Mouse (Mus musculus) macrophage (primary cell): ENCODE results near the gene Padi2. TPM values are rescaled to one million over a fixed set of nuclear protein-coding genes. Genes with fewer than 3 reads are reported as not detected.
A peak's percentile ranks its signal among the peaks of the same experiment; 100 is the strongest.

ENCODE experiments used
- H3K27ac ChIP-seq: fragments of 350-480 bp; formaldehyde crosslinking; 2 replicates; pipeline ENCODE4 v1.9.0; 2021
- H3K36me3 ChIP-seq: fragments of 350-480 bp; formaldehyde crosslinking; 2 replicates; pipeline ENCODE4 v1.9.0; 2021; ENCODE audit errors: inconsistent target
- H3K4me3 ChIP-seq: fragments of 350-480 bp; formaldehyde crosslinking; 2 replicates; pipeline ENCODE4 v1.9.0; 2021; ENCODE audit errors: inconsistent target
- H3K79me2 ChIP-seq: fragments of 350-480 bp; formaldehyde crosslinking; 2 replicates; pipeline ENCODE4 v1.9.0; 2021; ENCODE audit errors: inconsistent target
- WGBS: methylation state at CpG from one replicate; pipeline ENCODE4 v1.1.7; 2026; ENCODE audit warnings: inconsistent platforms; ENCODE audit not compliant: missing documents; 5-methylcytosine and 5-hydroxymethylcytosine counted together
- polyA plus RNA-seq: library from polyadenylated mRNA; stranded (reverse); fragments of 250-400 nt; gene quantifications from 3 replicates; pipeline ENCODE4 v1.2.4, GENCODE M21; 2018; ENCODE audit warnings: inconsistent platforms

Padi2 gene
- polyA plus RNA-seq, 1 experiment from 2014 or later: 6.9 TPM

DNA sequence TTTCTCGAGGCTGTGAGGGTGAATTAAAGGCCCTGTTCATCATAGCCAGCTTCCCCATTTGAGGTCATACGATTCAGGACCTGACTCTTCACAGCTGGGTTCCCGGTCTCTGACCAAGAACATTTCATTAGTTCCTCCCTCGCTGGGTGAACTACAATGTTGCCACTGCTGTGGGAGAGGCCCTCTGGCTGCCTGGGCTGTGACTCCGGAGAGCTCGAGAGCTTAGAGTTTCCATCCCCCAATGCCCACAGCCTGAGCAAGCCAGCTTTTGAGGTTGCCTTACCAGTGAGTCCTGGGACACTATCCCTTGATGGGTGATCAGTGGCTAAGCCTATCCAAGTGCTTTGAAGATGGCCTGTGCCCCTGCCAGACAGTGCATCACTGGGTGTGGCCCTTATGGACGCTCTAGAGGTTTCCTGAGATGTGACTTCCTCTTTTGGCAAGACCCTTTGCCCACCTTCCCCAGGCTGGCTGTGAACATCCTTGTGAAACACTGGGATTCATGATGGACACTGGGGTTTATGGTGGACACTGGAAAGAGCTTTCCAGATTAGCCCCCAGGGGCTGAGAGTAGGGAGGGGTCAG, 82.7 kb downstream of the Padi2 start:
- 0% methylated on average over 7 of the region's 7 CpGs for WGBS
- H3K36me3 ChIP-seq: peaks cover 43% of the 10 kb centered on the region
- peak overlapping the region; percentile 94 for H3K4me3 ChIP-seq
- H3K27ac ChIP-seq: peak overlapping the region; percentile 98
- H3K79me2 ChIP-seq: peaks cover 67% of the 10 kb centered on the region

DNA sequence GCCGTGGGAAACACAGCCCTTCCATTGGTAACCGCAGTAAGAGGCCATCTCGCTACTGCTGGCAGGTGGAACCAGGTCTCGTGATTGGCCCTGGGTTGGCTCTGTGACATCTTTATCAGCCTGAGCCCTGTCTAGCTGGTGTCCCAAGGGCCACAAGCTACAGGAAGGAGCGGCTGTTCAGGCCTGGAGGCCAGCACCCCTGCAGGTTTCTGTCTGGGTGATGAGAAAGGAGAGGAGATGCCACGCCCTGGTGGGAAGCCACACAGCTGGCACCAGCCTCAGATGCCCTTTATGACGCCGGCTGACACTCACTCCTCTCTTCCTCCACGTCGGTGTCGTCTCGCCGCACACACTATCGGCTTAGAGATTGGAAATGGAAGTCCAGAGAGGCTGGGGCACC, 83.3 kb downstream of the Padi2 start:
- peak overlapping the region; percentile 98 for H3K27ac ChIP-seq
- peak overlapping the region; percentile 94 for H3K4me3 ChIP-seq
- whole genome bisulfite sequencing: 76% methylated on average over 14 of the region's 14 CpGs
- H3K79me2 ChIP-seq: peaks cover 74% of the 10 kb centered on the region
- H3K36me3 ChIP-seq: peaks cover 49% of the 10 kb centered on the region

GRCm38 (mm10) chr4:140992215-140992614, 86.1 kb downstream of the Padi2 start:
- H3K36me3 ChIP-seq: peaks cover 75% of the 10 kb centered on the region
- WGBS: 95% methylated on average over 14 of the region's 20 CpGs
- no peak overlapping the region for H3K27ac ChIP-seq
- H3K79me2 ChIP-seq: peaks cover 95% of the 10 kb centered on the region
- no peak overlapping the region for H3K4me3 ChIP-seq

- Histone ChIP-seq H3K79me2 (peaks cover 90% of the 10 kb centered on the region), H3K4me3 (no peak overlapping the region), H3K27ac (no peak overlapping the region), H3K36me3 (peaks cover 89% of the 10 kb centered on the region)
- WGBS: 93% methylated on average over 8 of the region's 8 CpGs
Observed at GRCm38 (mm10) chr4:140993846-140994245, 87.7 kb downstream of the Padi2 start.

GRCm38 (mm10) chr4:140995811-140996210, 89.7 kb downstream of the Padi2 start:
- peaks cover 94% of the 10 kb centered on the region for H3K36me3 ChIP-seq

GRCm38 (mm10) chr4:140996812-140997211, 90.7 kb downstream of the Padi2 start:
- WGBS: 92% methylated on average over 9 of the region's 9 CpGs
- Histone ChIP-seq H3K4me3 (no peak overlapping the region), H3K27ac (no peak overlapping the region), H3K36me3 (peaks cover 96% of the 10 kb centered on the region), H3K79me2 (peaks cover 60% of the 10 kb centered on the region)

More at GRCm38 (mm10) chr4:140995811-140996210, 89.7 kb downstream of the Padi2 start:
- WGBS: 67% methylated on average over 8 of the region's 8 CpGs
- no peak overlapping the region for H3K27ac ChIP-seq
- H3K79me2 ChIP-seq: peaks cover 70% of the 10 kb centered on the region
- H3K4me3 ChIP-seq: no peak overlapping the region

Other genes starting within 250 kb of the Padi2 start
- gene Arhgef10l, start 240.3 kb upstream of the Padi2 start, polyA plus RNA-seq: 11.9 to 27.5 TPM (median 26.0 TPM) in 3 replicates
- gene Rcc2, start 205.8 kb upstream of the Padi2 start, polyA plus RNA-seq: 30.1 to 67.9 TPM (median 53.6 TPM) in 3 replicates
- not detected in 3 replicates for gene Padi6, start 163.7 kb upstream of the Padi2 start, polyA plus RNA-seq
- gene Padi4, start 132.1 kb upstream of the Padi2 start, polyA plus RNA-seq: 3.2 to 9.2 TPM (median 6.7 TPM) in 3 replicates
- gene Padi3, start 95.7 kb upstream of the Padi2 start, polyA plus RNA-seq: 0.11 to 0.18 TPM (median 0.17 TPM) in 3 replicates
- gene Padi1, start 60.6 kb upstream of the Padi2 start, polyA plus RNA-seq: not detected in 3 replicates
- 115 to 183 TPM (median 157 TPM) in 3 replicates for gene Sdhb, start 54.9 kb downstream of the Padi2 start, polyA plus RNA-seq
- 156 to 334 TPM (median 219 TPM) in 3 replicates for gene Atp13a2, start 80.5 kb downstream of the Padi2 start, polyA plus RNA-seq
- gene Mfap2, start 104.1 kb downstream of the Padi2 start, polyA plus RNA-seq: not detected in 3 replicates
- gene Crocc, start 154.2 kb downstream of the Padi2 start, polyA plus RNA-seq: 1.5 to 4.5 TPM (median 3.1 TPM) in 3 replicates
- 143 to 205 TPM (median 159 TPM) in 3 replicates for gene Necap2, start 172.0 kb downstream of the Padi2 start, polyA plus RNA-seq
- gene Spata21, start 182.0 kb downstream of the Padi2 start, polyA plus RNA-seq: not detected in 3 replicates
- gene Szrd1, start 233.4 kb downstream of the Padi2 start, polyA plus RNA-seq: 80.7 to 108 TPM (median 104 TPM) in 3 replicates
- 11.6 to 18.7 TPM (median 16.1 TPM) in 3 replicates for gene Fbxo42, start 241.6 kb downstream of the Padi2 start, polyA plus RNA-seq